Mouse (Mus musculus) C2C12 (cell line): Measurements from ENCODE around the gene Ankrd9. TPM values are rescaled to one million over a fixed set of nuclear protein-coding genes. Genes with fewer than 3 reads are reported as not detected.

Source experiments
- H3K27me3 ChIP-seq: one replicate; pipeline ENCODE4 v1.6.1; 2011; ENCODE audit not compliant: control insufficient read depth, insufficient read depth, insufficient read length
- H3K36me3 ChIP-seq: one replicate; pipeline ENCODE4 v1.6.1; 2011; ENCODE audit not compliant: control insufficient read depth, insufficient read depth
- H3K4me3 ChIP-seq: one replicate; pipeline ENCODE4 v1.5.1; 2011; ENCODE audit warnings: mild to moderate bottlenecking, control low read depth; ENCODE audit not compliant: poor library complexity, insufficient read depth, severe bottlenecking
- H3K79me2 ChIP-seq: one replicate; pipeline ENCODE4 v1.6.1; 2011; ENCODE audit not compliant: control insufficient read depth, insufficient read depth
- H3K79me3 ChIP-seq: one replicate; pipeline ENCODE4 v1.6.1; 2011; ENCODE audit warnings: low read depth, control low read depth
- H3ac ChIP-seq: one replicate; pipeline ENCODE3; 2011; ENCODE audit warnings: low read depth; ENCODE audit not compliant: control insufficient read depth, insufficient read length
- CEBPB ChIP-seq: IDR thresholded peaks from one replicate; pipeline ENCODE4 v1.6.1; 2011; ENCODE audit warnings: low read depth, mild to moderate bottlenecking, control low read depth, moderate library complexity
- CTCF ChIP-seq: IDR thresholded peaks from one replicate; pipeline ENCODE4 v1.5.1; 2011; ENCODE audit not compliant: control insufficient read depth, insufficient read depth, insufficient read length
- FOSL1 ChIP-seq: IDR thresholded peaks from one replicate; pipeline ENCODE4 v1.8.0; 2011; ENCODE audit warnings: mild to moderate bottlenecking, low read length; ENCODE audit not compliant: poor library complexity, insufficient read depth, severe bottlenecking
- MAX ChIP-seq: IDR thresholded peaks from one replicate; pipeline ENCODE4 v1.6.1; 2011; ENCODE audit warnings: mild to moderate bottlenecking, control low read depth
- MYOD1 ChIP-seq: IDR thresholded peaks from one replicate; pipeline ENCODE4 v1.6.1; 2011; ENCODE audit warnings: low read depth; ENCODE audit not compliant: control insufficient read depth, insufficient read length
- MYOG ChIP-seq: IDR thresholded peaks from one replicate; pipeline ENCODE4 v1.6.1; 2011; ENCODE audit not compliant: control insufficient read depth, insufficient read length; ENCODE audit errors: extremely low read depth
- USF1 ChIP-seq: IDR thresholded peaks from one replicate; pipeline ENCODE4 v1.6.1; 2011; ENCODE audit warnings: low read depth, mild to moderate bottlenecking, control low read depth, moderate library complexity
- polyA plus RNA-seq: library from polyadenylated mRNA; unstranded; fragments of >200 nt; fragmentation: generic; extraction: Trizol; gene quantifications from one replicate; pipeline ENCODE4 v1.2.1, GENCODE M21; 2012; ENCODE audit warnings: missing spikeins

Ankrd9 gene
- polyA plus RNA-seq, 1 experiment: 11.7 TPM

GRCm38 (mm10) chr12:110984598-110984997, 5.8 kb upstream of the Ankrd9 start:
- Histone ChIP-seq H3K79me3 (no peaks in the 10 kb centered on the region), H3K27me3 (no peaks in the 10 kb centered on the region), H3K79me2 (no peaks in the 10 kb centered on the region), H3ac (no peak overlapping the region), H3K4me3 (no peak overlapping the region), H3K36me3 (no peaks in the 10 kb centered on the region)
- TF ChIP-seq MYOD1 (no peak), CTCF (no peak), FOSL1 (no peak), USF1 (no peak), MYOG (no peak), MAX (no peak), CEBPB (no peak)

GRCm38 (mm10) chr12:110983714-110984113, 4.9 kb upstream of the Ankrd9 start:
- H3K79me2 ChIP-seq: no peaks in the 10 kb centered on the region
- H3K4me3 ChIP-seq: no peak overlapping the region
- H3K36me3 ChIP-seq: no peaks in the 10 kb centered on the region
- TF ChIP-seq CEBPB (no peak), MAX (no peak), MYOD1 (no peak), CTCF (no peak), MYOG (no peak), FOSL1 (no peak), USF1 (no peak)
- no peaks in the 10 kb centered on the region for H3K79me3 ChIP-seq
- H3K27me3 ChIP-seq: no peaks in the 10 kb centered on the region
- no peak overlapping the region for H3ac ChIP-seq

- Histone ChIP-seq H3K79me2 (peaks cover 4% of the 10 kb centered on the region), H3K36me3 (no peaks in the 10 kb centered on the region), H3ac (no peak overlapping the region), H3K27me3 (no peaks in the 10 kb centered on the region), H3K4me3 (no peak overlapping the region), H3K79me3 (no peaks in the 10 kb centered on the region)
- TF ChIP-seq USF1 (no peak), MYOD1 (no peak), MYOG (no peak), MAX (no peak), CTCF (no peak), CEBPB (no peak), FOSL1 (no peak)
These were observed 4.2 kb upstream of the Ankrd9 start for GRCm38 (mm10) chr12:110983083-110983482.

GRCm38 (mm10) chr12:110981736-110982135, 2.9 kb upstream of the Ankrd9 start:
- Histone ChIP-seq H3K79me2 (peaks cover 13% of the 10 kb centered on the region), H3K79me3 (no peaks in the 10 kb centered on the region), H3K27me3 (no peaks in the 10 kb centered on the region), H3ac (no peak overlapping the region), H3K36me3 (no peaks in the 10 kb centered on the region), H3K4me3 (no peak overlapping the region)
- TF ChIP-seq CEBPB (no peak), MAX (no peak), CTCF (no peak), MYOG (no peak), USF1 (no peak), MYOD1 (no peak), FOSL1 (no peak)

- no peaks in the 10 kb centered on the region for H3K79me3 ChIP-seq
- peaks cover 13% of the 10 kb centered on the region for H3K79me2 ChIP-seq
- no peak overlapping the region for H3ac ChIP-seq
- no peaks in the 10 kb centered on the region for H3K27me3 ChIP-seq
- no peak overlapping the region for H3K4me3 ChIP-seq
- TF ChIP-seq CEBPB: no peak
- no peak for TF ChIP-seq MYOG
- no peak for TF ChIP-seq CTCF
- TF ChIP-seq USF1: no peak
- no peak for TF ChIP-seq MYOD1
- no peak for TF ChIP-seq FOSL1
- no peak for TF ChIP-seq MAX
- peaks cover 7% of the 10 kb centered on the region for H3K36me3 ChIP-seq
These were observed 968 bp upstream of the Ankrd9 start for GRCm38 (mm10) chr12:110979808-110980207.

GRCm38 (mm10) chr12:110977896-110978606, 789 bp downstream of the Ankrd9 start:
- peaks cover 7% of the 10 kb centered on the region for H3K36me3 ChIP-seq
- peaks cover 13% of the 10 kb centered on the region for H3K79me2 ChIP-seq
- peak overlapping the region; percentile 44 for H3K4me3 ChIP-seq
- H3K27me3 ChIP-seq: no peaks in the 10 kb centered on the region
- no peak for TF ChIP-seq MYOG
- TF ChIP-seq CTCF: no peak
- TF ChIP-seq USF1: no peak
- no peak for TF ChIP-seq FOSL1
- no peak for TF ChIP-seq MAX
- TF ChIP-seq MYOD1: no peak
- no peak for TF ChIP-seq CEBPB
- peak overlapping the region; percentile 86 for H3ac ChIP-seq
- no peaks in the 10 kb centered on the region for H3K79me3 ChIP-seq
